Mouse (Mus musculus) MEL (cell line): ENCODE measurements around the gene Artn. TPM values are rescaled to one million over a fixed set of nuclear protein-coding genes. Genes with fewer than 3 reads are reported as not detected.

Experiments
- DNase-seq: peaks from one replicate; pipeline ENCODE4 v3.0.0; 2011; ENCODE audit warnings: low read depth, low spot score
- H3K27ac ChIP-seq: 2 replicates; pipeline ENCODE4 v1.5.1; 2012; ENCODE audit warnings: low read depth, mild to moderate bottlenecking, control low read depth, low read length, moderate library complexity; ENCODE audit not compliant: control insufficient read depth
- H3K27me3 ChIP-seq, 2 experiments: fragments of 150-350 bp in 1 of 2; sonication (generic) in 1 of 2; 2 replicates each; pipeline ENCODE4 v1.6.1; 2012; ENCODE audit warnings: low read length in 2 of 2, mild to moderate bottlenecking in 2 of 2, improper control_type of control experiment in 1 of 2, moderate library complexity in 1 of 2; ENCODE audit not compliant: insufficient read depth in 2 of 2, control insufficient read depth in 1 of 2
- H3K36me3 ChIP-seq, 2 experiments: 2 replicates each; pipeline ENCODE4 v1.6.1; 2012 to 2014; ENCODE audit warnings: low read length in 2 of 2, improper control_type of control experiment in 1 of 2, inconsistent platforms in 1 of 2, mild to moderate bottlenecking in 1 of 2; ENCODE audit not compliant: insufficient read depth in 2 of 2, control insufficient read depth in 1 of 2
- H3K4me1 ChIP-seq, 2 experiments: fragments of 150-350 bp in 1 of 2; sonication (generic) in 1 of 2; 2 replicates each; pipeline ENCODE4 v1.6.1; 2012; ENCODE audit warnings: low read length in 2 of 2, improper control_type of control experiment in 1 of 2, mild to moderate bottlenecking in 1 of 2; ENCODE audit not compliant: insufficient read depth in 2 of 2, control insufficient read depth in 1 of 2
- H3K4me3 ChIP-seq, 2 experiments: fragments of 150-350 bp in 1 of 2; sonication (generic) in 1 of 2; 2 replicates each; pipeline ENCODE4 v1.5.1; 2012; ENCODE audit warnings: low read depth in 2 of 2, low read length in 2 of 2, mild to moderate bottlenecking in 2 of 2, moderate library complexity in 2 of 2, control low read depth in 1 of 2, improper control_type of control experiment in 1 of 2; ENCODE audit not compliant: control insufficient read depth in 1 of 2, insufficient read depth in 1 of 2
- H3K79me2 ChIP-seq: 2 replicates; pipeline ENCODE4 v1.6.1; 2012; ENCODE audit warnings: mild to moderate bottlenecking, low read length, moderate library complexity; ENCODE audit not compliant: control insufficient read depth, poor library complexity, insufficient read depth
- H3K9ac ChIP-seq: 2 replicates; pipeline ENCODE4 v1.6.1; 2012; ENCODE audit warnings: low read depth, mild to moderate bottlenecking, control low read depth, low read length, moderate library complexity; ENCODE audit not compliant: control insufficient read depth, poor library complexity, severe bottlenecking
- H3K9me3 ChIP-seq: fragments of 150-350 bp; sonication (generic); replicated peaks from 2 replicates; pipeline ENCODE4 v1.6.1; 2012; ENCODE audit warnings: mild to moderate bottlenecking, low read length, improper control_type of control experiment, moderate library complexity; ENCODE audit not compliant: insufficient read depth
- BHLHE40 ChIP-seq: IDR thresholded peaks from 2 replicates; pipeline ENCODE4 v1.6.1; 2012; ENCODE audit warnings: low read depth, mild to moderate bottlenecking, inconsistent platforms, low read length, improper control_type of control experiment, borderline replicate concordance
- CHD1 ChIP-seq: IDR thresholded peaks from 2 replicates; pipeline ENCODE4 v1.6.1; 2012; ENCODE audit warnings: low read depth, mild to moderate bottlenecking, inconsistent platforms, low read length, improper control_type of control experiment
- CTCF ChIP-seq, 3 experiments: IDR thresholded peaks in 2 of 3; conservative IDR thresholded peaks in 1 of 3; 2 replicates each; pipeline ENCODE4 v1.5.1; 2011 to 2012; ENCODE audit warnings: low read length in 3 of 3, low read depth in 2 of 3, mild to moderate bottlenecking in 2 of 3, improper control_type of control experiment in 1 of 3, inconsistent platforms in 1 of 3, mixed read lengths in 1 of 3, moderate library complexity in 1 of 3; ENCODE audit not compliant: control insufficient read depth in 1 of 3, insufficient read depth in 1 of 3, poor library complexity in 1 of 3, severe bottlenecking in 1 of 3
- ETS1 ChIP-seq: IDR thresholded peaks from 2 replicates; pipeline ENCODE4 v1.6.1; 2012; ENCODE audit warnings: low read depth, mild to moderate bottlenecking, inconsistent platforms, low read length, improper control_type of control experiment, moderate library complexity
- GABPA ChIP-seq: IDR thresholded peaks from 2 replicates; pipeline ENCODE4 v1.6.1; 2012; ENCODE audit warnings: low read depth, mild to moderate bottlenecking, inconsistent platforms, low read length, improper control_type of control experiment, moderate library complexity
- GATA1 ChIP-seq: IDR thresholded peaks from 2 replicates; pipeline ENCODE4 v1.6.1; 2011; ENCODE audit warnings: low read depth, low read length, improper control_type of control experiment
- HCFC1 ChIP-seq: IDR thresholded peaks from 2 replicates; pipeline ENCODE4 v1.6.1; 2012; ENCODE audit warnings: low read depth, mild to moderate bottlenecking, inconsistent platforms, low read length, improper control_type of control experiment, moderate library complexity
- JUND ChIP-seq: IDR thresholded peaks from 2 replicates; pipeline ENCODE4 v1.6.1; 2011; ENCODE audit warnings: low read depth, mild to moderate bottlenecking, improper control_type of control experiment, low read length
- MAX ChIP-seq: IDR thresholded peaks from 2 replicates; pipeline ENCODE4 v1.6.1; 2011; ENCODE audit warnings: low read length, improper control_type of control experiment
- MEF2A ChIP-seq: IDR thresholded peaks from 2 replicates; pipeline ENCODE4 v1.6.1; 2014; ENCODE audit warnings: low read depth, mild to moderate bottlenecking, inconsistent platforms, low read length, improper control_type of control experiment; ENCODE audit not compliant: poor library complexity, insufficient replicate concordance, severe bottlenecking; ENCODE audit errors: extremely low read depth
- MYB ChIP-seq: IDR thresholded peaks from 2 replicates; pipeline ENCODE4 v1.6.1; 2011; ENCODE audit warnings: mild to moderate bottlenecking, low read depth, low read length, improper control_type of control experiment
- MYC ChIP-seq: IDR thresholded peaks from 2 replicates; pipeline ENCODE4 v1.6.1; 2011; ENCODE audit warnings: low read depth, mild to moderate bottlenecking, low read length, improper control_type of control experiment, moderate library complexity
- NRF1 ChIP-seq: IDR thresholded peaks from 2 replicates; pipeline ENCODE4 v1.6.1; 2014; ENCODE audit warnings: low read depth, mild to moderate bottlenecking, inconsistent platforms, low read length, improper control_type of control experiment, moderate library complexity; ENCODE audit not compliant: poor library complexity, insufficient read depth, severe bottlenecking
- POLR2A ChIP-seq, 2 experiments: IDR thresholded peaks; 2 replicates each; pipeline ENCODE4 v1.6.1; 2011 to 2012; ENCODE audit warnings: low read length in 2 of 2, mild to moderate bottlenecking in 2 of 2, control low read depth in 1 of 2, improper control_type of control experiment in 1 of 2, low read depth in 1 of 2, moderate library complexity in 1 of 2; ENCODE audit not compliant: control insufficient read depth in 1 of 2, insufficient read depth in 1 of 2, poor library complexity in 1 of 2
- POLR2AphosphoS2 ChIP-seq: IDR thresholded peaks from 2 replicates; pipeline ENCODE4 v1.6.1; 2011; ENCODE audit warnings: low read length, improper control_type of control experiment
- SMC3 ChIP-seq: IDR thresholded peaks from 2 replicates; pipeline ENCODE4 v1.6.1; 2011; ENCODE audit warnings: low read depth, low read length, improper control_type of control experiment
- TAL1 ChIP-seq: IDR thresholded peaks from 2 replicates; pipeline ENCODE4 v1.6.1; 2012; ENCODE audit warnings: mild to moderate bottlenecking, inconsistent platforms, low read length, moderate library complexity, mixed read lengths
- TCF12 ChIP-seq: IDR thresholded peaks from 2 replicates; pipeline ENCODE4 v1.6.1; 2014; ENCODE audit warnings: low read depth, mild to moderate bottlenecking, inconsistent platforms, low read length, improper control_type of control experiment, moderate library complexity
- UBTF ChIP-seq: IDR thresholded peaks from 2 replicates; pipeline ENCODE4 v1.6.1; 2012; ENCODE audit warnings: low read depth, mild to moderate bottlenecking, inconsistent platforms, low read length, improper control_type of control experiment, moderate library complexity, borderline replicate concordance; ENCODE audit not compliant: insufficient read depth
- ZC3H11A ChIP-seq: IDR thresholded peaks from 2 replicates; pipeline ENCODE4 v1.6.1; 2012; ENCODE audit warnings: low read depth, mild to moderate bottlenecking, inconsistent platforms, low read length, improper control_type of control experiment
- ZKSCAN1 ChIP-seq: IDR thresholded peaks from 2 replicates; pipeline ENCODE4 v1.6.1; 2012; ENCODE audit warnings: low read depth, mild to moderate bottlenecking, inconsistent platforms, low read length, improper control_type of control experiment, moderate library complexity
- ZMIZ1 ChIP-seq: IDR thresholded peaks from 2 replicates; pipeline ENCODE4 v1.6.1; 2012; ENCODE audit warnings: low read depth, mild to moderate bottlenecking, inconsistent platforms, low read length, improper control_type of control experiment, moderate library complexity
- ZNF384 ChIP-seq: IDR thresholded peaks from 2 replicates; pipeline ENCODE4 v1.6.1; 2012; ENCODE audit warnings: low read depth, mild to moderate bottlenecking, inconsistent platforms, low read length, improper control_type of control experiment
- polyA plus RNA-seq, 2 experiments: library from polyadenylated mRNA; stranded (reverse) in 1 of 2; unstranded in 1 of 2; fragments of >175 nt in 1 of 2; fragments of >200 nt in 1 of 2; gene quantifications; 2 replicates each; pipeline versions ENCODE4 v1.2.1 to v1.2.4; 2012; ENCODE audit warnings: low replicate concordance in 2 of 2, low read depth in 1 of 2; ENCODE audit not compliant: insufficient read length in 2 of 2, insufficient read depth in 1 of 2, missing spikeins in 1 of 2
- total RNA-seq: library from RNA; depleted of rRNA; stranded (reverse); fragments of 300-350 nt; gene quantifications from 2 replicates; pipeline ENCODE4 v1.2.3, GENCODE M21; 2012

The Artn gene
- total and polyA plus RNA-seq, 3 experiments, result 0.08 to 0.21 TPM; not detected in 1

GRCm38 (mm10) chr4:117914591-117915442, 14.7 kb downstream of the Artn start, which contains the start of gene Ipo13 (continued):
- TF ChIP-seq SMC3 (peak; percentile 5; the same call in 1 of the 2 replicates), UBTF (no peak), ZC3H11A (no peak), HCFC1 (peak; percentile 99), BHLHE40 (no peak; the same call in 1 of the 2 replicates), TCF12 (peak; percentile 33), ZNF384 (no peak), GABPA (no peak)

GRCm38 (mm10) chr4:117914031-117914430, 15.5 kb downstream of the Artn start:
- peaks cover 13 to 33% of the 10 kb centered on the region in 2 experiments for H3K4me1 ChIP-seq

GRCm38 (mm10) chr4:117913421-117913820, 16.1 kb downstream of the Artn start:
- Histone ChIP-seq H3K9ac (peak overlapping the region; percentile 75), H3K4me3 (peak overlapping the region; percentile 90 to 96; a peak in 3 of 4 replicates), H3K79me2 (peaks cover 41% of the 10 kb centered on the region), H3K9me3 (no peaks in the 10 kb centered on the region), H3K36me3 (peaks cover 0 to 31% of the 10 kb centered on the region in 2 experiments; a peak in 2 of 4 replicates), H3K4me1 (peaks cover 9 to 30% of the 10 kb centered on the region in 2 experiments; a peak in 3 of 4 replicates), H3K27ac (no peak overlapping the region), H3K27me3 (no peaks in the 10 kb centered on the region)
- TF ChIP-seq ETS1, result no peak
- no peak for TF ChIP-seq UBTF
- TF ChIP-seq MAX, result no peak
- TF ChIP-seq MYB, result no peak
- TF ChIP-seq GATA1, result no peak
- TF ChIP-seq CTCF (IDR thresholded peaks at IDR 0.05 in 2 of 3, conservative IDR thresholded peaks at IDR 0.05 in 1 of 3; ENCODE audit: control insufficient read depth in 1 of 3, insufficient read depth in 1 of 3, low read depth in 2 of 3, low read length in 3 of 3, poor library complexity in 1 of 3, severe bottlenecking in 1 of 3), result no peak
- TF ChIP-seq SMC3, result no peak
- TF ChIP-seq TAL1, result no peak
- TF ChIP-seq ZMIZ1, result no peak
- no peak for TF ChIP-seq TCF12
- TF ChIP-seq MEF2A, result no peak
- no peak for TF ChIP-seq ZNF384
- no peak for TF ChIP-seq HCFC1
- TF ChIP-seq ZKSCAN1, result no peak
- TF ChIP-seq CHD1, result no peak
- no peak for TF ChIP-seq POLR2AphosphoS2
- no peak for TF ChIP-seq NRF1
- TF ChIP-seq MYC, result no peak
- TF ChIP-seq JUND, result no peak
- peak; percentile 17 for DNase-seq

More at GRCm38 (mm10) chr4:117914031-117914430, 15.5 kb downstream of the Artn start:
- peak overlapping the region; percentile 75 for H3K9ac ChIP-seq
- peaks cover 0 to 34% of the 10 kb centered on the region in 2 experiments; a peak in 2 of 4 replicates for H3K36me3 ChIP-seq
- peak overlapping the region; percentile 90 to 96 for H3K4me3 ChIP-seq
- no peaks in the 10 kb centered on the region for H3K27me3 ChIP-seq
- TF ChIP-seq POLR2A (IDR thresholded peaks at IDR 0.05; ENCODE audit: control insufficient read depth in 1 of 2, insufficient read depth in 1 of 2, low read depth in 1 of 2, low read length in 2 of 2, poor library complexity in 1 of 2) (no peak), TAL1 (no peak)
- peak; percentile 18 for DNase-seq
- peaks cover 41% of the 10 kb centered on the region for H3K79me2 ChIP-seq
- no peaks in the 10 kb centered on the region for H3K9me3 ChIP-seq
- no peak overlapping the region for H3K27ac ChIP-seq
